Comparison of ENCODE assay signal across 8 mouse cellular contexts in genomic region chr17:71617033-71617362, GRCm38 (mm10). TPM values are rescaled to one million over a fixed set of nuclear protein-coding genes. Genes with fewer than 3 reads are reported as not detected.
DNase-seq lines count a peak whose midpoint lies in the region; ATAC-seq and TF ChIP-seq lines count a peak whose summit lies in the region.

No protein-coding gene starts in this region.

- H3K27me3 ChIP-seq in heart, embryonic 11.5 days (ENCODE audit: control insufficient read depth, insufficient read depth, low read length) = no peaks in the 10 kb centered on the region
- no peaks in the 10 kb centered on the region for H3K27me3 ChIP-seq in ES-Bruce4 (ENCODE audit: control insufficient read depth, insufficient read depth, low read length, poor library complexity, severe bottlenecking)
- 0 out of 2 replicates have a peak, but pooled peaks cover 3% of the 10 kb centered on the region for H3K27me3 ChIP-seq in liver, embryonic 12.5 days (replicated peaks)

- no peak for TF ChIP-seq EP300 in ES-Bruce4 (IDR thresholded peaks at IDR 0.05; ENCODE audit: insufficient read depth, low read depth, low read length)

- H3K4me2 ChIP-seq in heart, embryonic 11.5 days = peak overlapping the region; percentile 84
- peak overlapping the region; percentile 93 for H3K4me2 ChIP-seq in liver, embryonic 12.5 days

- TF ChIP-seq POLR2A in ES-Bruce4 (IDR thresholded peaks at IDR 0.05; ENCODE audit: insufficient read depth, low read length) = no peak

- no peak overlapping the region for H3K27ac ChIP-seq in heart, embryonic 11.5 days (ENCODE audit: low read depth, low read length)
- H3K27ac ChIP-seq in ES-Bruce4 (ENCODE audit: insufficient read depth, low read length) = peak overlapping the region; percentile 23; the same call in 1 of the 2 replicates
- peak overlapping the region; percentile 82 for H3K27ac ChIP-seq in liver, embryonic 12.5 days

- TF ChIP-seq CTCF in ES-Bruce4 (IDR thresholded peaks at IDR 0.05; ENCODE audit: low read depth, low read length) = no peak

- peaks cover 15% of the 10 kb centered on the region for H3K4me1 ChIP-seq in heart, embryonic 11.5 days (ENCODE audit: control insufficient read depth, insufficient read depth, low read length)
- H3K4me1 ChIP-seq in ES-Bruce4 (ENCODE audit: control insufficient read depth, insufficient read depth, low read length) = no peaks in the 10 kb centered on the region
- H3K4me1 ChIP-seq in liver, embryonic 12.5 days = peaks cover 51% of the 10 kb centered on the region

- intact Hi-C loops in heart, postnatal 36 days (cut with DNase I) = loop anchor here (2.0 to 10.0 kb wide), 2 partner anchors 18 to 92 kb away; partner anchors contain the start of gene Ndc80

- no peak for ATAC-seq in heart, embryonic 11.5 days (replicated peaks; ENCODE audit: insufficient number of reproducible peaks, low FRiP score, low TSS enrichment)
- ATAC-seq in erythroblast, adult 5-6 weeks (replicated peaks; ENCODE audit: low FRiP score, poor library complexity, severe bottlenecking) = peak; percentile 33; the same call in 1 of the 2 replicates
- no peak for ATAC-seq in liver, embryonic 12.5 days

- peak overlapping the region; percentile 92 for H3K4me3 ChIP-seq in heart, embryonic 11.5 days (ENCODE audit: low read depth, low read length)
- peak overlapping the region; percentile 80 for H3K4me3 ChIP-seq in ES-Bruce4 (ENCODE audit: low read depth, low read length)
- H3K4me3 ChIP-seq in liver, embryonic 12.5 days = peak overlapping the region; percentile 99

- no peaks in the 10 kb centered on the region for H3K9me3 ChIP-seq in heart, embryonic 11.5 days (replicated peaks; ENCODE audit: control insufficient read depth, low read length)
- H3K9me3 ChIP-seq in ES-Bruce4 (replicated peaks; ENCODE audit: control insufficient read depth, insufficient read depth, low read length, poor library complexity, severe bottlenecking) = no peaks in the 10 kb centered on the region
- no peaks in the 10 kb centered on the region for H3K9me3 ChIP-seq in liver, embryonic 12.5 days (replicated peaks)

- 1% methylated on average over 10 of the region's 10 CpGs for WGBS in heart, embryonic 11.5 days (ENCODE audit: insufficient replicate concordance)
- 0% methylated on average over 10 of the region's 10 CpGs for WGBS in liver, embryonic 12.5 days (ENCODE audit: insufficient replicate concordance)

- peak overlapping the region; percentile 97 for H3K9ac ChIP-seq in heart, embryonic 11.5 days (ENCODE audit: low read depth, low read length)
- peak overlapping the region; percentile 90 for H3K9ac ChIP-seq in ES-Bruce4 (ENCODE audit: low read depth, poor library complexity, severe bottlenecking)
- H3K9ac ChIP-seq in liver, embryonic 12.5 days = peak overlapping the region; percentile 93

- no peak for DNase-seq in heart, postnatal 36 days
- peak; percentile 27 for DNase-seq in yolk sac, embryonic 10.5 days (ENCODE audit: low spot score)
- no peak for DNase-seq in cerebellum, postnatal 14 days
- DNase-seq in thymus, postnatal 0 days (ENCODE audit: low spot score) = no peak

- H3K36me3 ChIP-seq in heart, embryonic 11.5 days (ENCODE audit: control insufficient read depth, insufficient read depth, low read length) = peaks cover 7% of the 10 kb centered on the region; the same call in 1 of the 2 replicates
- peaks cover 13% of the 10 kb centered on the region for H3K36me3 ChIP-seq in ES-Bruce4 (ENCODE audit: control insufficient read depth, insufficient read depth, low read length, poor library complexity, severe bottlenecking)
- H3K36me3 ChIP-seq in liver, embryonic 12.5 days = peaks cover 23% of the 10 kb centered on the region

RNA-seq across cellular contexts. Expression of gene Wdr43, which starts 1.3 kb away (rescaled TPM):
- polyA plus RNA-seq in heart, embryonic 11.5 days (2014; fragmentation: Nextera tagmentation; extraction: Ambion mirVana) = 54.4 and 60.0 TPM in 2 replicates
- total RNA-seq in heart, postnatal 36 days (2021) = 10 to 100 TPM; 21.0 to 22.1 TPM
- 217 and 240 TPM in 2 replicates for polyA plus RNA-seq in ES-Bruce4 (2011; ENCODE audit: insufficient read depth, insufficient read length, low read depth, missing spikeins)
- total RNA-seq in erythroblast, adult 5-6 weeks (2015; ENCODE audit: low replicate concordance) = 21.1 and 25.2 TPM in 2 replicates
- total RNA-seq in erythroblast, adult 5-6 weeks (2017; ENCODE audit: low replicate concordance) = 37.4 and 48.2 TPM in 2 replicates
- polyA plus RNA-seq in liver, embryonic 12.5 days (2016; fragmentation: Nextera tagmentation; extraction: Ambion mirVana) = 86.3 and 88.7 TPM in 2 replicates
- polyA plus RNA-seq in thymus, postnatal 0 days (2015; fragmentation: Nextera tagmentation; extraction: Ambion mirVana) = 75.4 and 75.6 TPM in 2 replicates

RNA-seq across cellular contexts. Expression of gene Togaram2, which starts 56.1 kb away (rescaled TPM):
- 1.9 and 3.1 TPM in 2 replicates for polyA plus RNA-seq in heart, embryonic 11.5 days (2014; fragmentation: Nextera tagmentation; extraction: Ambion mirVana)
- 1 to 10 TPM; 3.9 to 5.9 TPM for total RNA-seq in heart, postnatal 36 days (2021)
- polyA plus RNA-seq in ES-Bruce4 (2011; ENCODE audit: insufficient read depth, insufficient read length, low read depth, missing spikeins) = not detected in 2 replicates
- not detected in 2 replicates for total RNA-seq in erythroblast, adult 5-6 weeks (2015; ENCODE audit: low replicate concordance)
- total RNA-seq in erythroblast, adult 5-6 weeks (2017; ENCODE audit: low replicate concordance) = not detected in 2 replicates
- 0.07 TPM in 1 of 2 replicates, not detected in the other for polyA plus RNA-seq in liver, embryonic 12.5 days (2016; fragmentation: Nextera tagmentation; extraction: Ambion mirVana)
- polyA plus RNA-seq in thymus, postnatal 0 days (2015; fragmentation: Nextera tagmentation; extraction: Ambion mirVana) = 0.53 and 0.62 TPM in 2 replicates
